Mouse (Mus musculus): ENCODE measurements around the gene Gm28041. TPM values are rescaled to one million over a fixed set of nuclear protein-coding genes. Genes with fewer than 3 reads are reported as not detected.

The Gm28041 gene
- total RNA-seq, 2 experiments from 2014 or later, result 0.66 to 2.3 TPM

Other genes starting within 250 kb of the Gm28041 start
- 0.25 and 2.0 TPM in 2 replicates for gene Rsl1, start 202.6 kb downstream of the Gm28041 start, total RNA-seq (2014; fragmentation: Nextera tagmentation)
- 1.8 and 5.6 TPM in 2 replicates for gene Rsl1, start 202.6 kb downstream of the Gm28041 start, total RNA-seq (2017)
- gene Zfp455, start 181.2 kb downstream of the Gm28041 start, total RNA-seq (2014; fragmentation: Nextera tagmentation), result 2.4 and 2.6 TPM in 2 replicates
- 0.38 and 2.4 TPM in 2 replicates for gene Zfp455, start 181.2 kb downstream of the Gm28041 start, total RNA-seq (2017)
- gene Zfp458, start 97.3 kb downstream of the Gm28041 start, total RNA-seq (2014; fragmentation: Nextera tagmentation), result 4.6 and 9.0 TPM in 2 replicates
- 3.1 and 4.4 TPM in 2 replicates for gene Zfp458, start 97.3 kb downstream of the Gm28041 start, total RNA-seq (2017)
- gene Zfp457, start 69.2 kb downstream of the Gm28041 start, total RNA-seq (2014; fragmentation: Nextera tagmentation), result 2.5 and 4.3 TPM in 2 replicates
- 1.0 TPM in 1 of 2 replicates, not detected in the other for gene Zfp457, start 69.2 kb downstream of the Gm28041 start, total RNA-seq (2017)
- 5.2 and 11.6 TPM in 2 replicates for gene Zfp595, start 43.2 kb downstream of the Gm28041 start, total RNA-seq (2014; fragmentation: Nextera tagmentation)
- 4.9 and 8.2 TPM in 2 replicates for gene Zfp595, start 43.2 kb downstream of the Gm28041 start, total RNA-seq (2017)
- 6.6 and 13.8 TPM in 2 replicates for gene Gm28044, start 15.2 kb downstream of the Gm28041 start, total RNA-seq (2014; fragmentation: Nextera tagmentation)
- gene Gm28044, start 15.2 kb downstream of the Gm28041 start, total RNA-seq (2017), result 3.5 TPM in 1 of 2 replicates, not detected in the other
- 6.1 and 7.5 TPM in 2 replicates for gene Zfp953, start 15.1 kb downstream of the Gm28041 start, total RNA-seq (2014; fragmentation: Nextera tagmentation)
- gene Zfp953, start 15.1 kb downstream of the Gm28041 start, total RNA-seq (2017), result 6.3 and 10.5 TPM in 2 replicates
- gene Zfp456, start 77 bp upstream of the Gm28041 start, total RNA-seq (2014; fragmentation: Nextera tagmentation), result 2.4 and 2.6 TPM in 2 replicates
- gene Zfp456, start 77 bp upstream of the Gm28041 start, total RNA-seq (2017), result 1.7 and 3.7 TPM in 2 replicates
- 4.3 and 6.2 TPM in 2 replicates for gene Zfp429, start 24.1 kb upstream of the Gm28041 start, total RNA-seq (2014; fragmentation: Nextera tagmentation)
- 10.5 and 11.5 TPM in 2 replicates for gene Zfp429, start 24.1 kb upstream of the Gm28041 start, total RNA-seq (2017)
- 1.4 and 2.6 TPM in 2 replicates for gene Zfp459, start 45.7 kb upstream of the Gm28041 start, total RNA-seq (2014; fragmentation: Nextera tagmentation)
- 1.3 and 1.9 TPM in 2 replicates for gene Zfp459, start 45.7 kb upstream of the Gm28041 start, total RNA-seq (2017)
- gene Zfp874a, start 75.9 kb upstream of the Gm28041 start, total RNA-seq (2014; fragmentation: Nextera tagmentation), result 8.7 and 14.3 TPM in 2 replicates
- 13.7 and 21.8 TPM in 2 replicates for gene Zfp874a, start 75.9 kb upstream of the Gm28041 start, total RNA-seq (2017)
- gene Zfp874b, start 108.5 kb upstream of the Gm28041 start, total RNA-seq (2014; fragmentation: Nextera tagmentation), result 4.5 and 13.3 TPM in 2 replicates
- gene Zfp874b, start 108.5 kb upstream of the Gm28041 start, total RNA-seq (2017), result 7.6 and 9.2 TPM in 2 replicates
- gene Zfp58, start 124.8 kb upstream of the Gm28041 start, total RNA-seq (2014; fragmentation: Nextera tagmentation), result 3.3 and 4.6 TPM in 2 replicates
- 5.5 and 12.6 TPM in 2 replicates for gene Zfp58, start 124.8 kb upstream of the Gm28041 start, total RNA-seq (2017)
- not detected in 2 replicates for gene Gm26965, start 150.4 kb upstream of the Gm28041 start, total RNA-seq (2014; fragmentation: Nextera tagmentation)
- not detected in 2 replicates for gene Gm26965, start 150.4 kb upstream of the Gm28041 start, total RNA-seq (2017)
- gene Zfp87, start 150.4 kb upstream of the Gm28041 start, total RNA-seq (2014; fragmentation: Nextera tagmentation), result 13.6 and 18.1 TPM in 2 replicates
- gene Zfp87, start 150.4 kb upstream of the Gm28041 start, total RNA-seq (2017), result 14.1 and 14.7 TPM in 2 replicates
- 7.8 and 9.6 TPM in 2 replicates for gene Zfp748, start 178.1 kb upstream of the Gm28041 start, total RNA-seq (2014; fragmentation: Nextera tagmentation)
- gene Zfp748, start 178.1 kb upstream of the Gm28041 start, total RNA-seq (2017), result 9.4 and 11.8 TPM in 2 replicates
- 9.6 and 13.3 TPM in 2 replicates for gene Zfp729b, start 234.0 kb upstream of the Gm28041 start, total RNA-seq (2014; fragmentation: Nextera tagmentation)
- 11.7 and 17.0 TPM in 2 replicates for gene Zfp729b, start 234.0 kb upstream of the Gm28041 start, total RNA-seq (2017)

All from megakaryocyte-erythroid progenitor cell, adult 5-6 weeks (primary cell).